Mouse (Mus musculus) midbrain, embryonic 12.5 days (tissue): Measurements from ENCODE around the gene Rnf103. TPM values are rescaled to one million over a fixed set of nuclear protein-coding genes. Genes with fewer than 3 reads are reported as not detected.

Experiments used
- ATAC-seq: fragments of 200-750 bp; cut with Nextera tagmentation; 2 replicates; pipeline ENCODE4 v1.8.0; 2017; ENCODE audit warnings: low read depth, moderate TSS enrichment, moderate library complexity; ENCODE audit not compliant: low FRiP score
- H3K27ac ChIP-seq: fragments of 300-500 bp; sonication (generic); replicated peaks from 2 replicates; pipeline ENCODE4 v1.5.1; 2016; ENCODE audit warnings: mild to moderate bottlenecking
- H3K27me3 ChIP-seq: fragments of 300-500 bp; sonication (generic); 2 replicates; pipeline ENCODE4 v1.6.1; 2016; ENCODE audit warnings: mild to moderate bottlenecking
- H3K36me3 ChIP-seq: fragments of 300-500 bp; sonication (generic); 2 replicates; pipeline ENCODE4 v1.6.1; 2016
- H3K4me1 ChIP-seq: fragments of 300-500 bp; sonication (generic); 2 replicates; pipeline ENCODE4 v1.6.1; 2016
- H3K4me2 ChIP-seq: fragments of 300-500 bp; sonication (generic); replicated peaks from 2 replicates; pipeline ENCODE4 v1.6.1; 2016; ENCODE audit warnings: mild to moderate bottlenecking, moderate library complexity
- H3K4me3 ChIP-seq: fragments of 300-500 bp; sonication (generic); 2 replicates; pipeline ENCODE4 v1.5.1; 2016; ENCODE audit warnings: mild to moderate bottlenecking
- H3K9ac ChIP-seq: fragments of 300-500 bp; sonication (generic); replicated peaks from 2 replicates; pipeline ENCODE4 v1.6.1; 2016; ENCODE audit warnings: mild to moderate bottlenecking, moderate library complexity
- H3K9me3 ChIP-seq: fragments of 300-500 bp; sonication (generic); 2 replicates; pipeline ENCODE4 v1.6.1; 2016; ENCODE audit warnings: mild to moderate bottlenecking
- WGBS: fragments of 180-500 bp; shearing (Covaris S2); methylation state at CpG from one replicate; pipeline ENCODE4 v1.1.7; 2016; 5-methylcytosine and 5-hydroxymethylcytosine counted together
- polyA plus RNA-seq: library from polyadenylated mRNA; unstranded; fragments of >200 nt; fragmentation: Nextera tagmentation; extraction: Ambion mirVana; gene quantifications from 2 replicates; pipeline ENCODE4 v1.2.1, GENCODE M21; 2016

The Rnf103 gene
- polyA plus RNA-seq, 1 experiment from 2014 or later = 25.0 TPM

DNA sequence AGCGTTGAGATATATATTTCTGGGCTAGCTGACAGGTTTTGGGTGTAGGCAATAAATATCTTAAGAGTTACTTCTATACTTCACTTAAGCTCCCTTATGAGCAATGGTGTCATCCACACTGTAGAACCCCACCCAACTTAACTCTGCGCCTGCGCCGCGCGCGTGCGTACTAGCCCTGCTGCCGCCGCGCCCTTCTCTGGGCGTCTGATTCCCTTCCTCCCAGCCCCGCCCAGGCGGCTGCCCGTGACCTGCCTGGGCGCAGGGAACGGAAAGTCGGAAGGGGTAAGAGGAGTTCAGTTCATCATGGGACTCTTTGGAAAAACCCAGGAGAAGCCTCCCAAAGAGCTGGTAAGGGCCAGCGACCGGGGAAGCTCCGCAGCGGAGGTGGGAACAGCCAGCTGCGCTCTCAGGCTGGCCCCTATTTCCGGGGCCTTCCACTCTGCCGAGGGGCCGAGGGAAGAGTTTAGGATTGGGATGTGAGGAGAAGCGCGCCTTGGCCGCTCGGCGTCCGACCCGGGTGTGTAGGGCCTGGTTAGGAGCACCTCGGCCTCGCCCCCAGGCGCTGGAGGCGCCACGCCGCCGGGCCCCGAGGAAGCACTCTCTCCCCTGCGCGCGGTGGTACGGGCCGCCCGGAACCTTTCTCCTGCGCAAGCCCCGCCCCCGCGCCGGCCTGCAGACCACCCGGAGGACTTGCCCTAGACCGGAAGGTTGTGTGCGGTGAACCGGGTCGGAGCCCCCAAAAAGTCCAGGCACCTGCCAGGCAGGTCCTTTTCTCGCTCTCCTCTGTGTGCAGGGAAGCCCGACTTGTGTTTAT, 50.2 kb downstream of the Rnf103 start, which contains the start of gene Chmp3:
Gene Chmp3, plus strand, starts transcription at position 112 of the 814 bp plus-strand sequence.
- Histone ChIP-seq H3K4me2 (peak within 1 kb of the TSS; percentile 65), H3K4me3 (peak within 1 kb of the TSS; percentile 61), H3K9ac (peak within 1 kb of the TSS; percentile 88), H3K36me3 (no peaks in the 10 kb centered on the region), H3K27me3 (no peaks in the 10 kb centered on the region), H3K4me1 (peaks cover 3% of the 10 kb centered on the region), H3K9me3 (no peaks in the 10 kb centered on the region), H3K27ac (peak within 1 kb of the TSS; percentile 96)
- ATAC-seq = peak; percentile 97
- WGBS = under 1% methylated on average over 59 of the region's 59 CpGs

DNA sequence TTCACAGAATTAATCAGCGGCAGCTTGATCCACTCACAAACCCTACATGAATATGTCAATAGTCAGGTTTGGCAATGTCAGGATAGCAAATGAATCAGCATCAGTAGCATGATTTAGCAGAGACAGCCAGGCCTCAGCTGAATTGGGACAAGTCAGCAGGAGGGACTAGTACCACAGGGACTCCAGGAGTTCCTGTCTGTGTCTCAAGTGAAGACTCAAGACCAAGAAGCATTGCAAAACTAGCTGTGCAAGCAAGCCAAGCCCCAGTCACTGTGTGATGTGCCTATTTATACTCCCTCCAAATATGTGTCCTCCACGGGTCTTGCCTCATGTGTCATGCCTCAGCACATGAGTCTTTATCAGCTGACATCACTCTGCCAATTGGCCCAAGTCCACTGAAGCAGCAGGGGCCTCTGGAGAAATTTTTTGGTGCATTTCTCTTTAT, 61.8 kb downstream of the Rnf103 start:
- no peak for ATAC-seq
- Histone ChIP-seq H3K9ac (no peak overlapping the region), H3K27ac (no peak overlapping the region), H3K36me3 (peaks cover 6% of the 10 kb centered on the region; the same call in 1 of the 2 replicates), H3K4me2 (no peak overlapping the region), H3K4me1 (no peaks in the 10 kb centered on the region), H3K9me3 (no peaks in the 10 kb centered on the region), H3K4me3 (no peak overlapping the region), H3K27me3 (no peaks in the 10 kb centered on the region)
- WGBS = 91% methylated on average over 2 of the region's 2 CpGs

DNA sequence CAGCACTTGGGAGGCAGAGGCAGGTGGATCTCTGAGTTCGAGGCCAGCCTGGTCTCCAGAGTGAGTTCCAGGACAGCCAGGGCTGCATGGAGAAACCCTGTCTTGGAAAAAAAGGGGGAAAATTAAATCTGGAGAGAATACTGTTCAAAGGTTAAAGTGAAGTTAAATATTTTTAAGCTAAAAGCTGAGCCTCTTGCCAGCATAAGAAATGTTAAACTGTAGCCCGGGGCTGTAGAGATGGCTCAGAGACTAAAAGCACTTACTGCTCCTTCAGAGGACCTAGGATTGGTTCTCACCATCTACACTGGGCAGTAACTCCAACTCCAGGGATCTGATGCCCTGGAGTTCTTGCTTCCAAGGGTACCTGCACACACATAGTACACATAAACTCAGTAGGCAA, 63.1 kb downstream of the Rnf103 start:
- no peaks in the 10 kb centered on the region for H3K27me3 ChIP-seq
- WGBS = 88% methylated on average over 2 of the region's 2 CpGs
- H3K9ac ChIP-seq = no peak overlapping the region
- H3K27ac ChIP-seq = no peak overlapping the region
- no peak for ATAC-seq
- peaks cover 13% of the 10 kb centered on the region for H3K36me3 ChIP-seq
- no peak overlapping the region for H3K4me2 ChIP-seq
- no peak overlapping the region for H3K4me3 ChIP-seq
- H3K9me3 ChIP-seq = no peaks in the 10 kb centered on the region
- no peaks in the 10 kb centered on the region for H3K4me1 ChIP-seq

Other genes with a start within 250 kb of the Rnf103 start
- 28.5 and 28.8 TPM in 2 replicates for gene Krcc1, start 222.2 kb upstream of the Rnf103 start, polyA plus RNA-seq
- 0.08 TPM in 1 of 2 replicates, not detected in the other for gene Smyd1, start 171.7 kb upstream of the Rnf103 start, polyA plus RNA-seq
- gene Cd8b1, start 171.1 kb upstream of the Rnf103 start, polyA plus RNA-seq = not detected in 2 replicates
- gene Cd8a, start 120.5 kb upstream of the Rnf103 start, polyA plus RNA-seq = not detected in 2 replicates
- gene Rmnd5a, start 53.3 kb upstream of the Rnf103 start, polyA plus RNA-seq = 15.2 and 17.3 TPM in 2 replicates
- 47.4 and 52.9 TPM in 2 replicates for gene Chmp3, start 49.9 kb downstream of the Rnf103 start, polyA plus RNA-seq
- gene Kdm3a, start 139.1 kb downstream of the Rnf103 start, polyA plus RNA-seq = 93.3 and 94.9 TPM in 2 replicates
- gene Reep1, start 213.7 kb downstream of the Rnf103 start, polyA plus RNA-seq = 86.3 and 97.4 TPM in 2 replicates